Mouse (Mus musculus) G1E (cell line): ENCODE results near the gene Klk1. TPM values are rescaled to one million over a fixed set of nuclear protein-coding genes. Genes with fewer than 3 reads are reported as not detected.

Experiments
- ATAC-seq: 2 replicates; pipeline ENCODE4 v1.8.0; 2016; ENCODE audit warnings: mild to moderate bottlenecking; ENCODE audit not compliant: insufficient number of reproducible peaks, poor library complexity, low FRiP score, severe bottlenecking; ENCODE audit errors: extremely low read depth
- DNase-seq: peaks from one replicate; pipeline ENCODE4 v3.0.0; 2012; ENCODE audit warnings: low spot score
- H3K27me3 ChIP-seq: 2 replicates; pipeline ENCODE4 v1.6.1; 2012; ENCODE audit warnings: mild to moderate bottlenecking, low read length, inconsistent platforms; ENCODE audit not compliant: insufficient read depth
- H3K36me3 ChIP-seq: replicated peaks from 2 replicates; pipeline ENCODE3; 2012; ENCODE audit warnings: mild to moderate bottlenecking, inconsistent platforms
- H3K4me1 ChIP-seq: 2 replicates; pipeline ENCODE4 v1.6.1; 2012; ENCODE audit warnings: low read depth, low read length, inconsistent platforms, mixed read lengths; ENCODE audit not compliant: insufficient read depth
- H3K4me3 ChIP-seq: 2 replicates; pipeline ENCODE4 v1.5.1; 2012; ENCODE audit warnings: low read depth, mild to moderate bottlenecking, inconsistent platforms, low read length, moderate library complexity, mixed read lengths
- H3K9me3 ChIP-seq: replicated peaks from 2 replicates; pipeline ENCODE4 v1.6.1; 2012; ENCODE audit warnings: inconsistent platforms
- CTCF ChIP-seq: IDR thresholded peaks from 2 replicates; pipeline ENCODE4 v1.5.1; 2012; ENCODE audit warnings: low read depth, low read length, inconsistent platforms, mixed read lengths
- GATA1 ChIP-seq: IDR thresholded peaks from 2 replicates; pipeline ENCODE4 v1.6.1; 2012; ENCODE audit warnings: borderline replicate concordance, low read length, inconsistent platforms, mixed read lengths
- GATA2 ChIP-seq: IDR thresholded peaks from 2 replicates; pipeline ENCODE4 v1.6.1; 2012; ENCODE audit warnings: low read depth, low read length, inconsistent platforms, borderline replicate concordance
- POLR2AphosphoS5 ChIP-seq: IDR thresholded peaks from 2 replicates; pipeline ENCODE4 v1.6.1; 2012; ENCODE audit warnings: low read depth, low read length, inconsistent platforms; ENCODE audit not compliant: insufficient replicate concordance
- TAL1 ChIP-seq: conservative IDR thresholded peaks from 2 replicates; pipeline ENCODE4 v1.6.1; 2012; ENCODE audit warnings: low read depth, low read length, inconsistent platforms, mixed read lengths
- polyA plus RNA-seq: library from polyadenylated mRNA; stranded (reverse); fragments of >175 nt; gene quantifications from 2 replicates; pipeline ENCODE4 v1.2.3, GENCODE M21; 2012
- total RNA-seq, 2 experiments: library from RNA; stranded (forward) in 1 of 2; stranded (reverse) in 1 of 2; fragments of 200-1000 nt in 1 of 2; fragments of >200 nt in 1 of 2; fragmentation: Nextera tagmentation in 1 of 2; gene quantifications; 2 replicates each; pipeline ENCODE4 v1.2.3; 2014 to 2017

Gene Klk1
- total and polyA plus RNA-seq, 3 experiments = not detected

DNA sequence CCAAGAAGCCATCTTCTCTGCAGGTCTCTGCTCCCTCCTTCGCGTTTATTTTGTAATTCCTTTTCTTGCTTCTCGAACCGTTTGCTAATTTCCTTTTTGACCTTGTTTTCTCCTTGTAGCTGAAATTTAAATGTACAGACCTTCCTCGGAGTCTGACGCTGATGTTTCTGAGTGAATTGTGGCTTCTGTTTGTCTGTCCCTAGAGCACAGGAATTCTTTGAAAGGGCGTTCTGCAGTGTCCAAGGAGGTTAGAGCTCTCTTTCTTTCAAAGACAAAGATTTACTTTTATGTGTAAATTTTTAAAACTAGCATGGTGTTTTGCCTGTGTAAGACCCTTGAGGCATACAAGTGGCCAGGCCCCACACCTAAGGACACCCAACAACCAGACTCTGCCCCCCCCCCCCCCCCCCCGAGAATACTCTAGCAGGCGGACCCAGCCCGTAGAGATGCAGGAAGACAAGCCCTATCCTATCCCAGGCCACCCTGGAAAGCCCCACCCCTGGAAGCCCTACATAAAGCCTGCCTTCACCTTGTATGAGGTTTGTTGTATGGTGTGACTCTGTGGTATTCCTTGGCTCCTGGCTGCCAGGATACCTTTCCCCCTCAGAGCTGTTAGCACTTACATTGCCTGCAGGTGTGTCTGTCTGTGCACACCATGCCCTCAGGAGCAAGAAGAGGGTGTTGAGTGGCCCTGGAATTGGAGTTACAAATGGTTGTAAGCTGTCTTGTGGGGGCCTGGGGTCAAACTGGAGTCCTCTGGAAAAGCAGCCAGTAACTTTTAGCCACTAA, 51.5 kb downstream of the Klk1 start:
- TF ChIP-seq GATA1 = no peak
- no peak for TF ChIP-seq GATA2
- no peak for TF ChIP-seq CTCF
- H3K36me3 ChIP-seq = no peaks in the 10 kb centered on the region
- no peaks in the 10 kb centered on the region for H3K9me3 ChIP-seq
- DNase-seq = no peak
- ATAC-seq = no peak
- H3K4me3 ChIP-seq = no peak overlapping the region
- peaks cover 27% of the 10 kb centered on the region for H3K27me3 ChIP-seq
- peaks cover 3% of the 10 kb centered on the region for H3K4me1 ChIP-seq

DNA sequence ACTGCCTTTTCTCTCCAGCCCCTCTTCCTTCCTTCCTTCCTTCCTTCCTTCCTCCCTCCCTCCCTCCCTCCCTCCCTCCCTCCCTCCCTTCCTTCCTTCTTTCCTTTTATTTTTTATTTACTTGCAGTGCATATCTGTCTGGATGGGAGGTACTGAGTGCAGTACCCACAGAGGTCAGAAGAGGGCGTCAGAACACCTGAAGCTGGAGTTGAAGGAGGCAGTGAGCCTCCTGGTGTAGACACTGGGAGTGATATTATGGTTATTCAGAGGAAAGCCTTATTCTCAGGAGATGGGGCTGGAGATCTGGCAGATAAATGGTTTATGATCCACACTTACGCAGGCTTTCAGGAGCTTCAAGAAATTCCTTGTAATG, 52.1 kb downstream of the Klk1 start:
- TF ChIP-seq GATA1 (no peak), POLR2AphosphoS5 (no peak), CTCF (peak; percentile 22; the same call in 1 of the 2 replicates), TAL1 (no peak), GATA2 (no peak)
- no peak for ATAC-seq
- Histone ChIP-seq H3K36me3 (no peaks in the 10 kb centered on the region), H3K4me3 (no peak overlapping the region), H3K9me3 (no peaks in the 10 kb centered on the region), H3K4me1 (peaks cover 3% of the 10 kb centered on the region), H3K27me3 (peaks cover 27% of the 10 kb centered on the region)
- DNase-seq = no peak

Other genes with a start within 250 kb of the Klk1 start
Only the 20 nearest of the 23 such genes appear.
- gene Klk1b11, start 229.5 kb upstream of the Klk1 start, total RNA-seq (2014; fragmentation: Nextera tagmentation) = not detected in 2 replicates
- gene Klk1b11, start 229.5 kb upstream of the Klk1 start, total RNA-seq (2017) = not detected in 2 replicates
- gene Klk1b11, start 229.5 kb upstream of the Klk1 start, polyA plus RNA-seq = not detected in 2 replicates
- not detected in 2 replicates for gene Klk1b26, start 213.2 kb upstream of the Klk1 start, total RNA-seq (2014; fragmentation: Nextera tagmentation)
- gene Klk1b26, start 213.2 kb upstream of the Klk1 start, total RNA-seq (2017) = not detected in 2 replicates
- gene Klk1b26, start 213.2 kb upstream of the Klk1 start, polyA plus RNA-seq = not detected in 2 replicates
- gene Klk1b27, start 173.1 kb upstream of the Klk1 start, total RNA-seq (2014; fragmentation: Nextera tagmentation) = not detected in 2 replicates
- 0.16 TPM in 1 of 2 replicates, not detected in the other for gene Klk1b27, start 173.1 kb upstream of the Klk1 start, total RNA-seq (2017)
- gene Klk1b27, start 173.1 kb upstream of the Klk1 start, polyA plus RNA-seq = not detected in 2 replicates
- not detected in 2 replicates for gene Klk1b21, start 123.0 kb upstream of the Klk1 start, total RNA-seq (2014; fragmentation: Nextera tagmentation)
- gene Klk1b21, start 123.0 kb upstream of the Klk1 start, total RNA-seq (2017) = not detected in 2 replicates
- gene Klk1b21, start 123.0 kb upstream of the Klk1 start, polyA plus RNA-seq = not detected in 2 replicates
- gene Klk1b22, start 112.7 kb upstream of the Klk1 start, total RNA-seq (2014; fragmentation: Nextera tagmentation) = not detected in 2 replicates
- gene Klk1b22, start 112.7 kb upstream of the Klk1 start, total RNA-seq (2017) = not detected in 2 replicates
- not detected in 2 replicates for gene Klk1b22, start 112.7 kb upstream of the Klk1 start, polyA plus RNA-seq
- gene Klk1b16, start 88.6 kb upstream of the Klk1 start, total RNA-seq (2014; fragmentation: Nextera tagmentation) = not detected in 2 replicates
- not detected in 2 replicates for gene Klk1b16, start 88.6 kb upstream of the Klk1 start, total RNA-seq (2017)
- not detected in 2 replicates for gene Klk1b16, start 88.6 kb upstream of the Klk1 start, polyA plus RNA-seq
- not detected in 2 replicates for gene Klk1b24, start 37.1 kb upstream of the Klk1 start, total RNA-seq (2014; fragmentation: Nextera tagmentation)
- not detected in 2 replicates for gene Klk1b24, start 37.1 kb upstream of the Klk1 start, total RNA-seq (2017)
- gene Klk1b24, start 37.1 kb upstream of the Klk1 start, polyA plus RNA-seq = not detected in 2 replicates
- not detected in 2 replicates for gene Klk1b3, start 27.2 kb upstream of the Klk1 start, total RNA-seq (2014; fragmentation: Nextera tagmentation)
- gene Klk1b3, start 27.2 kb upstream of the Klk1 start, total RNA-seq (2017) = not detected in 2 replicates
- gene Klk1b3, start 27.2 kb upstream of the Klk1 start, polyA plus RNA-seq = not detected in 2 replicates
- not detected in 2 replicates for gene Klk1b4, start 17.9 kb upstream of the Klk1 start, total RNA-seq (2014; fragmentation: Nextera tagmentation)
- not detected in 2 replicates for gene Klk1b4, start 17.9 kb upstream of the Klk1 start, total RNA-seq (2017)
- not detected in 2 replicates for gene Klk1b4, start 17.9 kb upstream of the Klk1 start, polyA plus RNA-seq
- not detected in 2 replicates for gene Klk1b5, start 9.4 kb upstream of the Klk1 start, total RNA-seq (2014; fragmentation: Nextera tagmentation)
- not detected in 2 replicates for gene Klk1b5, start 9.4 kb upstream of the Klk1 start, total RNA-seq (2017)
- gene Klk1b5, start 9.4 kb upstream of the Klk1 start, polyA plus RNA-seq = not detected in 2 replicates
- gene Gm36864, start 10.8 kb downstream of the Klk1 start, total RNA-seq (2014; fragmentation: Nextera tagmentation) = not detected in 2 replicates
- gene Gm36864, start 10.8 kb downstream of the Klk1 start, total RNA-seq (2017) = 0.22 TPM in 1 of 2 replicates, not detected in the other
- gene Gm36864, start 10.8 kb downstream of the Klk1 start, polyA plus RNA-seq = not detected in 2 replicates
- 0.87 and 3.6 TPM in 2 replicates for gene 1700028J19Rik, start 21.3 kb downstream of the Klk1 start, total RNA-seq (2014; fragmentation: Nextera tagmentation)
- 0.60 and 1.3 TPM in 2 replicates for gene 1700028J19Rik, start 21.3 kb downstream of the Klk1 start, total RNA-seq (2017)
- gene 1700028J19Rik, start 21.3 kb downstream of the Klk1 start, polyA plus RNA-seq = 0.05 TPM in 1 of 2 replicates, not detected in the other
- 113 and 114 TPM in 2 replicates for gene 2410002F23Rik, start 21.4 kb downstream of the Klk1 start, total RNA-seq (2014; fragmentation: Nextera tagmentation)
- 79.9 and 90.4 TPM in 2 replicates for gene 2410002F23Rik, start 21.4 kb downstream of the Klk1 start, total RNA-seq (2017)
- 276 and 317 TPM in 2 replicates for gene 2410002F23Rik, start 21.4 kb downstream of the Klk1 start, polyA plus RNA-seq
- not detected in 2 replicates for gene Acp4, start 32.0 kb downstream of the Klk1 start, total RNA-seq (2014; fragmentation: Nextera tagmentation)
- gene Acp4, start 32.0 kb downstream of the Klk1 start, total RNA-seq (2017) = not detected in 2 replicates
- not detected in 2 replicates for gene Acp4, start 32.0 kb downstream of the Klk1 start, polyA plus RNA-seq
- not detected in 2 replicates for gene Gm15517, start 36.1 kb downstream of the Klk1 start, total RNA-seq (2014; fragmentation: Nextera tagmentation)
- not detected in 2 replicates for gene Gm15517, start 36.1 kb downstream of the Klk1 start, total RNA-seq (2017)
- not detected in 2 replicates for gene Gm15517, start 36.1 kb downstream of the Klk1 start, polyA plus RNA-seq
- 3.1 and 5.3 TPM in 2 replicates for gene Clec11a, start 81.5 kb downstream of the Klk1 start, total RNA-seq (2014; fragmentation: Nextera tagmentation)
- 2.6 and 3.3 TPM in 2 replicates for gene Clec11a, start 81.5 kb downstream of the Klk1 start, total RNA-seq (2017)
- gene Clec11a, start 81.5 kb downstream of the Klk1 start, polyA plus RNA-seq = 1.8 and 2.2 TPM in 2 replicates
- 0.08 TPM in 1 of 2 replicates, not detected in the other for gene Shank1, start 84.9 kb downstream of the Klk1 start, total RNA-seq (2014; fragmentation: Nextera tagmentation)
- under 0.01 and 0.11 TPM in 2 replicates for gene Shank1, start 84.9 kb downstream of the Klk1 start, total RNA-seq (2017)
- 0.13 and 0.20 TPM in 2 replicates for gene Shank1, start 84.9 kb downstream of the Klk1 start, polyA plus RNA-seq
- gene Syt3, start 158.7 kb downstream of the Klk1 start, total RNA-seq (2014; fragmentation: Nextera tagmentation) = not detected in 2 replicates
- gene Syt3, start 158.7 kb downstream of the Klk1 start, total RNA-seq (2017) = not detected in 2 replicates
- gene Syt3, start 158.7 kb downstream of the Klk1 start, polyA plus RNA-seq = 0.02 TPM in 1 of 2 replicates, not detected in the other
- gene 1700008O03Rik, start 160.5 kb downstream of the Klk1 start, total RNA-seq (2014; fragmentation: Nextera tagmentation) = 2.5 TPM in 1 of 2 replicates, not detected in the other
- gene 1700008O03Rik, start 160.5 kb downstream of the Klk1 start, total RNA-seq (2017) = 0.11 and 0.41 TPM in 2 replicates
- 0.49 and 0.61 TPM in 2 replicates for gene 1700008O03Rik, start 160.5 kb downstream of the Klk1 start, polyA plus RNA-seq
- gene Lrrc4b, start 203.7 kb downstream of the Klk1 start, total RNA-seq (2014; fragmentation: Nextera tagmentation) = not detected in 2 replicates
- 0.05 TPM in 1 of 2 replicates, not detected in the other for gene Lrrc4b, start 203.7 kb downstream of the Klk1 start, total RNA-seq (2017)
- not detected in 2 replicates for gene Lrrc4b, start 203.7 kb downstream of the Klk1 start, polyA plus RNA-seq